Mouse (Mus musculus) CD4-positive helper T cell, adult 2 months (primary cell): ENCODE results near the gene Il21r.

Source experiments
- DNase-seq: peaks from one replicate; pipeline ENCODE4 v3.0.0-alpha.2; 2012; ENCODE audit warnings: low read depth, missing footprints, low spot score

The Il21r gene

DNA sequence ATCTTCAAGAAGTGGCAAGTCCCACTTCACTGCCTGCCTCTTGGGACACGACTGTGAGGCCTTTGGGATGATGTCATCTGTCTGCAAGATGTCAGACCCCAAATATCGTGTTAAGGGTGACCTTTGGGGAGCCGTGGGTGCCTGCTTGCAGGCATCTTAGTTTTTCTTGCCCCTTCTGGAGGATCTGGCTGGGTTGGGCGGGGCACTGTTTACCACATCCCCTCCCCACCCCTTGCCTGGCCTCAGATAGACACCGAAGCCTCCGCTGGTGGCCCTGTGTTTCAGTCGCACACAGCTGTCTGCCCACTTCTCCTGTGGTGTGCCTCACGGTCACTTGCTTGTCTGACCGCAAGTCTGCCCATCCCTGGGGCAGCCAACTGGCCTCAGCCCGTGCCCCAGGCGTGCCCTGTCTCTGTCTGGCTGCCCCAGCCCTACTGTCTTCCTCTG is at the start of gene Il21r:
TSS of gene Il21r (plus strand) at position 245 of the 447 bp plus-strand sequence.
- peak; percentile 79 for DNase-seq

DNA sequence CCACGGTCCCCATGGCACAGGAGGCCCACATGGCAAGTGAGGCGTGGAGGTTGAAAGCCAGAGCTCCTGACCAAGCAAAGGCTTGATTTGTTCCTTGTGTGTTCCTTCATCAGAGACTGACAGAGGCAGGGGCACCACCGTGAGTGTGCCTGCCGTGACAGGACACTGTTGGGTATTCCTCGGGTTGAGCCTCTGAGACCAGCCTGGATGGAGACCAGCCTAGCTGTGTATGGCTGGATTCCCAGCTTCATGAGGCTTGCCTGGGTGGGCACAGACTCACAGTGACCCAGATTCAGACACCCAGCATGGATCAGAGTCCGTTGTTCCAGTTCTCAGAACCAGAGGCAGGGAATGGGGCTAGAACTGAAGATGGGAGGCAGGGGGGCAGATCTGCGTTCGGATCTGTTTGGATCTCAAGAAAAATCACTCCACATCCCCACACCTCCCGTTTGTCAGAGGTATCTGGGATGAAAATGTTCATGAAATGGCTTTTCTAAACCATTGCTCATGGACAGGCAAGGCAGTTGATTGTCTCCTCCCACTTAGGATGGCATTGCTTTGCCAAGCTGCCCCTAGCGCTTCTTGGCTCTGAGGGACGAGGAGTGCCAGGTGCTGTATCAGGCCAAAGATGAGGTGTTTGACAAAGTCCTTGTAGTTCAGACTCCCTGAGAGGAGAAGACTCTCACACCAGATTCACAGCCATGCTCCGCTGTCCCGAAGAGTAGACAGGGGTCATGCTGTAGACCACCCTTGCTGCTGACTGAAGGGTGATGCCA is 49.4 kb upstream of the Il21r start:
- DNase-seq: no peak

- DNase-seq: peak; percentile 57
Observed at GRCm38 (mm10) chr7:125554456-125555114, 48.6 kb upstream of the Il21r start.

DNA sequence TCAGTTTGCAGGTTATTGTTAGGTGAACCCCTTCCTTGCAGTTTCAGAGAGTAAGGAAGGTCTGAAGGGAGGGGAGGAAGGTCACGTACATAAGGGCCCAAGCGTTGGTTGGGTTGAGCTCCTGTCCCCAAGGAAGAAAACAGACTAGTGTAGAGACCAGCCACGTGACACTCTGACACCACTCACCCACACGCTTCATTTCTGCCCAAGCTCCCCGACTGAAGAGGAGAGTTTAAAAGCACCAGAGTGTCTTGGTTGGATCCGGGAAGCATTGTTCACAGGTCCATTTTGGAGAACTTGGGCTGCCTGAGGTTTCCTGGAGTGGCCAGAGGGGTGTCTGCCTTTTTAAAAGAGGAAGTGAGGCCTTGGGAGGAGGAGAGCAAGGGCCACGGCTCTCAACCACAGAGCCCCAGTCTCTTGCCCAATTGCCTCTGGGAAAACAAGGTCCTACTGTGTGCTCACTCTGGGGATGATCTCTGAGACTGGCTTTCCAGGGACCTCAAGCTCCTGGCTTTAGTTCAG is 47.8 kb upstream of the Il21r start:
- peak; percentile 49 for DNase-seq

DNA sequence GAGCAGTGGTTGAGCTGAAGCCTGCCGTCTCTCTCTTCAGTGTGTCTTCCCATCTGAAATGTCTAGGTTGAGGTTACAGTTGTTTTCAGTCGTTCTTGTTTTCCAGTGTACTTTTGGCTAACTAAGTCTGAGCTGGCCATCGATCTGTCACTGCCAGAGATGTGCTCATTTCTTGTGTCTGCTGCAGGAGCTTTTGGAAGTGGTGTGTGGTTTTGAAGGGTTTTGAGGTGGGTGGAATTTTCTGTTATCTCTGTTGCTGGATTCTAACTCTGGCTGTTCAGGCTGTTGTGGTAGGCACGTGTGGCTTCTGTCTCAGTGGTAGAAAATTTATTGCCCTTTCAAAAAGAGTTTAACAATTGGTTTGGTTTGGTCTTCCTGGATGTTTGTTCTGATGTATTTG is 47.1 kb upstream of the Il21r start:
- peak; percentile 58 for DNase-seq

DNA sequence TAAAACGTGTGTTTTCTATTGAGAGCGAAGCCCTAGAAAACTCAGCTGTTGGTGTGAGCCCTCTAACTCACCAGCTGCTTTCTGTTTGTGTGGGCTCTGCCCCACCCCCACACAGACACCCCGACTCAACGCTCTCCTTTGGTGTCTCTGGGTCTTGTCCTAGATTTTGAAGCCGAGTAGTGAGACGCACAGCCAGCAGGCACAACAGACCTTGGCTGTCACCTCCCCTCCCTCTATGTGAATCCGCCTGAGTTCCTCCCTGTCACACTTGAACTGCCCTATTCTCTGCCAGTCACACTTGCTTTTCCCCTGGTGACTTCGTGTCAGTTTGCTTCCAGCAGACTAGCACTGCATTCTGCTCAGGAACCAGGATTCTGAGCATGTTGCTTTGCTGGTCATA is 46.4 kb upstream of the Il21r start:
- DNase-seq: peak; percentile 39

GRCm38 (mm10) chr7:125558401-125558945 is 44.8 kb upstream of the Il21r start:
- DNase-seq: no peak

GRCm38 (mm10) chr7:125558997-125559396 is 44.2 kb upstream of the Il21r start:
- peak; percentile 39 for DNase-seq

DNA sequence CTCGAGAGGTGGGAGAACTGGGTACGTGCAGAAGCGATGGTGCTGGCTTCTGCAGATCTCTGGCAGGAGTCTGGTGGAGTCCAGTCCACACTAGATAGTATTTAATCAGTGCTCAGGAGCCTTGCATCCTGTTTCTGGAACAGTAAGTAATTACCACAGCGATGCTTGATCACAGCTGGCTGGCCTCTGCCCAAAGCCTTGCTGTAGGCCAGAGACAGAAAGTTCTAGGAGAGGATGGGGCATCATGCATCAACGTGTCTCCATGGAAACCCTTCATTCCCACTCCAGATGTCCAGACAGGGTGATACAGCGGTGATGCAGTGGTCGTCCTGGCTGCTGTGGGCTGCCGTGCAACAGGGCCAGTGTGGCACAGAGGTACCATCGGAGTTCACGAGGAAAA is 43.7 kb upstream of the Il21r start:
- DNase-seq: no peak

- DNase-seq: no peak
Observed at GRCm38 (mm10) chr7:125560146-125560785, 43.0 kb upstream of the Il21r start.

DNA sequence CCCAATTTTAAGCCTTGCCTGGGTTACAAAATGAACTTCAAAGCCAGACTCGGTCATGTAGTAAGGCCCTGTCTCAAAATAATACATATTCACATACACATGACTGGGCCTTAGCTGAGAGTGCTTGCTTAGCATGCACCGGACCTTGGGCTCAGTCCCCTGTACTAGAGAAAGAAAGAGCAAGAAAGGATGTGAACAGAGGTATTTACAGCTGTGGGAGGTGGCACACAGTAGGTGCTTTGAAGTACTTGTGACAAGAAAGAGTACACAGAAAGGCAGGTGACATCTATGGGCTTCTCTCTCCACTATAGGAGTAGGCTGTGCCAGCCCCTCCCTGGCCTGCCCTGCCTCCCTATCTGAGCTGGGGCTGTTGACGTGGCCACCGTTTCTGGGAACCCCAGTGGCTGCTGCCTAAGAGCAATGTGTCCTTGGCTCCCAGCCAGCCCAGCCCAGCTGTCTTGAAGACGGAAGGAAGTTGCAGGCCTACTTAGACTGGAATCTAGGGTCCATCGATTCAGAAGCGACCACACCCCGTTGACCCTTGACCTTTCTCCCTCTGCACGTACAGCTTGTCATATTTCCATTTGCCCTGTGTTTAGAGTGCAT is 42.0 kb upstream of the Il21r start:
- DNase-seq: peak; percentile 87

DNA sequence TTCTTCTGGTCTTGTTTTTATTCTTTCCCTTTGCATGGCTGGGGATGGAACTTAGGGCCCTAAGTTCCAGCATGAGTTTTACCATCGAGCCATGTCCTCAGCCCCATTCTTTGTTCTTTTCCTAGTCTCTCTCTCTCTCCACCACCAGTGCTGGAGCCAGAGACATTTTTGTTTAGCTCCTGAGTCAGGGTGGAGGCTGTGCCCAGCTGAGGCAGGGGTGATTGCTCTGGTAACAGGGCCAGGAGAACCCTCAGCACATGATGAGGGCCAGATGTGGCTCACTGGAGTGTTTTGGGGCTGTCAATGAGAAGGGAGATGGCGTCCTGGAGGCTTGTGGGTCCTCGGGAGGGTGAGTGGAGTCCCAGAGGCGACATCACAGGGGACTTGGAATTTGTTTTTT is 40.8 kb upstream of the Il21r start:
- DNase-seq: no peak

GRCm38 (mm10) chr7:125563093-125563492 is 40.1 kb upstream of the Il21r start:
- no peak for DNase-seq

GRCm38 (mm10) chr7:125564316-125565024 is 38.8 kb upstream of the Il21r start:
- DNase-seq: no peak

GRCm38 (mm10) chr7:125565516-125566285 is 37.5 kb upstream of the Il21r start:
- no peak for DNase-seq

GRCm38 (mm10) chr7:125566420-125566819 is 36.8 kb upstream of the Il21r start:
- DNase-seq: no peak

GRCm38 (mm10) chr7:125568888-125569287 is 34.3 kb upstream of the Il21r start:
- no peak for DNase-seq

- no peak for DNase-seq
Observed at GRCm38 (mm10) chr7:125571891-125572290, 31.3 kb upstream of the Il21r start.

DNA sequence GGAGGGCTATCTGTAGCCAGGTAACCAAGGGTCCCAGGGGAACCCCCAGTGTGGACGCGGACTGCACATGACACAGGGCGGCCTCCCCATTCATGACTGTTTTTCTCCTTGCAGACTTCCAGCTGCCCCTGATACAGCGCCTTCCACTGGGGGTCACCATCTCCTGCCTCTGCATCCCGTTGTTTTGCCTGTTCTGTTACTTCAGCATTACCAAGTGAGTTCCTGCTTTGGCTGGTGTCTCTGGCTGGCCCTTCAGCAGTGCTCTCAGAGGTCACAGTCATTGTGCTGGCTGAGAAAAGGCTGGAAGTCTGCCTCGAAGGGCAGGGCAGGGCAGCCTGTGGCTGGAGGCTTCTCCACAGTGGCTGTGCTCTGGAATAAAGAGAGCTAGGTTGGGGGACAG is 30.5 kb upstream of the Il21r start:
- no peak for DNase-seq

DNA sequence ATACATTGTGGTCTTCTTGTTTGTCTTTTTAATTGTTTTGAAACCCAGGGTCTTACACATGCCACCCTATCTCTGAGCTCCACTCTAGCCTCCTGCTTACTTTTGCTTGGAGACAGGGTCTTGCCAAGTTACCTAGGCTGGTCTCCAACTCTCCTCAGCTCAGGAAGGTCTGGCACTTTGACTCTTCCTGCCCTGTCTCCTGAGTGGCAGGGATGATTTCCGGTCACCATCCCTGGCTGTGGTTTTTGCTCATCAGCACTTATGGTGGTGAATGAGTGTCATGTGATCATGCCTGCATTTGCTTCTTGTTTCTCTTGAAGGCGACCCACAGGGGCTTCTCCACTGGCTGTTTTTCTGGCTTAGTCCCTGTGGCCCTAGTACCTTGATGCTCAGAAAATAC is 29.4 kb upstream of the Il21r start:
- DNase-seq: no peak
